Mouse (Mus musculus): Measurements from ENCODE around the gene Skor1.

The Skor1 gene

DNA sequence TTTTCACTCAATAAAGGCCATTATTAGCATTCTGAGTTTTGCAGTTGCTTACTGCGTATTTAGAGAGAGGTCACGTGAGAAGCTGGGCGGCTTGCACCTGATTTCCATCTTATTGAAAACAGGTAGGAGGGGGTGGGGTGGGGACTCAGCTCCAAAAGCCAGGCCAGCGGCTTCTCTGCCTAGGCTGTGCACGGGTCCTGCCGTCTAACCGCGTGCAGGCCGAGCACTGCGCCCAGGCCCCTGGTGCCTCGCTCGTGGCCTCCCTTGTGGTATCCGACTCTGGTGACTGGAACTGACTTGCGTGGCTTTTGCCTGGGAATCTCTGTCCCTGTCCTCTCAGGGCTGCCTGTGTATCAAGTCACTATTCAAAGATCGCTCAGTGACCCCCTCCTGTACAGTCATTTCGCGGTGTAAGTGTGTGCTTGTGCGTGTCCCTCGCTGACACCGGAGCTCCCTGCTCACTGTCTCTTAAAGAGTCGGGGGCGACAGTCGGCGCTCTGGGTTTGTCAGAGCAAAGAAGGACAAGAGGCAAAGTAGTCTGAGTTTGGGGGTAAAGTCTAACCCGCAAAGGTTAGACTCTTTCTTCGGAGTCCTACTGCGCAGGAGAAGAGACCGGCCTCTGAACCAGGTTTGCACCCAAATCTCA, 16.7 kb downstream of the Skor1 start:
- TF ChIP-seq GATA4 (IDR thresholded peaks at IDR 0.05; ENCODE audit: insufficient replicate concordance, low read length): no peak

DNA sequence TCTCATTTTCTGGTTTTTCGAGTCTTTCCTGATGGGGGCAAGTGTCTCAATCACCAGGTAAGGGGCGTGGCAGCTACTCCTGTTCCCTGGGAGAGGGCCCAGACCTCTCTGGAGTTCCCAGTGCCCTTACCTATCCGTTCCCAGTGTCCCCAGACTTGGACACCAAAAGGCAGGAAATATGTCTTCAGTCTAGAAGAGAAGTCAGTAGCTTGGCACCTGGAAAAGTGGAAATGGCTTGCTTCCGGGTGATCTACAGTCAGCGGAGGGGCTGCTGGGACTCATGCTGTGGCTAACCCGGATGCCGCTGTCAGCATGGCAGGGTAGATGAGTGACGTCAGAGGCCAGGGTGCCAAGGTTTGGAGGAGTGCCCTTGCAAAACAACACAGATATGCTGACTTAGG, 19.1 kb downstream of the Skor1 start:
- peak; percentile 61; the same call in 1 of the 2 replicates for TF ChIP-seq GATA4 (IDR thresholded peaks at IDR 0.05; ENCODE audit: insufficient replicate concordance, low read length)

DNA sequence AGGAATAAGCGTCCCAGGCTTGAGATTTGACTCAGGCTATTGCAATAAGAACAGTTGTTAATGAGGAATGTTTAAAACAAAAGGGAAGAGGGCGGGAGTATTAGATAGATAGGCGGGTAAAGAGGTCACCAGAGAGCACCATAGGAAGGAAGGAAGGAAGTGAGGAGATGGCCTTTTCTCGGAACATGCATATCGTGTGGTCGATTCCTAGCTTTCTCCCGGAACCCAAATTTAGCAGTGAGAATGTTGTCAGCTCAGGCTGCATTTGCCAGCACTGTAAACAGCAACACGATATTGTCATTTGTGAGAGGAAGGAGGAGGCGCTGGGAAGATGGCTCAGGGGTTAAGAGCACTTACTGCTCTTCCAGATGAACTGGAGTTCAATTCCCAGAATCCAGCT, 24.2 kb downstream of the Skor1 start:
- peak; percentile 89; the same call in 1 of the 2 replicates for TF ChIP-seq GATA4 (IDR thresholded peaks at IDR 0.05; ENCODE audit: insufficient replicate concordance, low read length)

DNA sequence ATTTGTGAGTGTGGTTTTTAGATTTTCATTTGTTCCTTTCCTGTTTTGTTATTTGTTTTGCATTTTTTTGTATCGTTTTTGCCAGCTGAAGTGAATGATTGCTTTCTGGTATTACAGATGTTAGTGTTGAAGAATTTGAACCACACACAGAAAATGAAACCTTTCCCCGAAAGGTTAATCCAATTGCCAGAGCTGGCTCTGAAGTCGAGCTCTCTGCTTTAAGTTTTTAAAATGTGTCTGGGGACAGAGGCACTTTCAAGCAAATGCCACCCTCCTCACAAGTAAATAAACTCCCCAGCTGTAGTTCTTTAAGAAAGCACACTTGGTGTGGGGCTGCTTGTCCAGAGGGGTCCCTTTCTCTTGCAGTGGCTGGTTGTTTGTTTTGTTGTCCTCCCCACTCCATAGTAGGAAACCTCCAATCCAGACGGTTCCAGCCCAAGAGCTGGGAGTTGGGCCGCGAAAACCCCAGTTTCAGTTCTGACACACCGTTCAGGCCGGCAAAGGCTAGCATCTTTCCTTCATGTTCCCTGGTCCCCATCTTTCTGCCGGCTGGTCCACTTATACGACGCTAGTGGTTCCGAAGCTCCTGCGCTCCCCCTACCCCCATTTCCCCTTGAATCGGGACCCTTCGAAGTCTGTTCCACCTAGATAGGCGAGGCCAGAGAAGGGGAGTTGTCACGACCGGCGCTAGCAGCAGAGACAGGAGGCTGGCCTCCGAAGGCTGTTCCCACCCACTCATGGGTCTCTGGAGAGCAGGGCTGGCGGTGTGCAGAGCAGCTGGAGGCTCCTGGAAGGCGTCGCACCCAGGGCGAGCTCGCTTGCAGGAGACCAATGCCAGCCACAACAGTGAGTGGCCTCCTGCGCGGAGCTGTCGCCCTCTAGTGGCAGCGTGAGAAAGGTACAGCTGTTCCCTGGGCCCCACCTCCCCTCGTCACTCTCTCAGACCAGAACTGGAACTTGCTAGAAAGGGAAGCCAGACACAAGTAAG, 25.0 kb downstream of the Skor1 start:
- no peak for TF ChIP-seq GATA4 (IDR thresholded peaks at IDR 0.05; ENCODE audit: insufficient replicate concordance, low read length)

DNA sequence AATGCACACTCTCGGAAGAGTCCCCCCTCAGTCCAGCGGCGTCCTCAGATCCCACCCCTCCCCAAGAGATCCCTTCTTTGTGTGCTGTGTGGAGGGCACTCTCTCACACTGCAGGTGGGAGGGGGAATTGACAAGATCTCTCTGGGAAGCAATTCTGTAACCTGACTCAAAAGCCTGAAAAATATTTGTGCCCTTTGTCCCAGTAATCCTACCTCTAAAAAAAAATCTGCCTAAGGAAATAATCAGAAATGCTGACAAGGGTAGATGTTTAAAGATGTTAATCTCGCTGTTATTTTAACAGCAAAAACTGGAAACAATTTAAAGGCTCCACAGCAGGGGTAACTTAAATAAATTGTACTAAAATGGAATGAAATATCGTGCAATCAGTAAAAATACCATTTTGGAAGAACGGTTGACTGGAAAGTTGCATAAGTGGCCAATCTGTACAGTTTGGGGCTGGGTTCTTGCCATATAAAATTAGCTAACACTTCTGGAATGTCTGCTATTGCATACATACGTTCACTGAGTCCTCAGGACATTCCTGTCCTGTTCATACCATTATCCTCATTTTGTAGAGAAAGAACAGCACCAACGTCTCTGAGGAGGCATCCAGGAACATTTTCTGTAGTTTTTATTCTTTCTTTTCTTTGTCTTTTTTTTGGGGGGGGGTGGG, 26.5 kb downstream of the Skor1 start:
- no peak for TF ChIP-seq GATA4 (IDR thresholded peaks at IDR 0.05; ENCODE audit: insufficient replicate concordance, low read length)

DNA sequence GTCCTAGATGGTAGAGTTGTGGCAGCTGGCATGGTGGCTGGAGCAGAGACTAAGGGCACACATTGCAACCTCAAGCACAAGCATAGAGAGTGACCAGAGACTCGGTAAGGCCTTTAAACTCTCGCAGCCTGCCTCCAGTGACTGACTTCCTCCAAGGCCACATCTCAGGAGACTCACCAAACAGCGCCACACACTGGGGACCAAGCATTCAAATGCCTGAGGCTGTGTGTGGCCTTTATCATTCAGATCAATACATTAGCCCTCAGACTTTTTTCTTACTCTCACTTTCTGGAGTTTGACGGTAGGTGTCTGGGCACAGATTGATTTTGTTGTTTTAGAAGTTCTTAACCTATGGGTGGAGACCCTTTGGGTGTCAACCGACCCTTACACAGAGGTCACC, 30.4 kb downstream of the Skor1 start:
- TF ChIP-seq GATA4 (IDR thresholded peaks at IDR 0.05; ENCODE audit: insufficient replicate concordance, low read length): no peak

DNA sequence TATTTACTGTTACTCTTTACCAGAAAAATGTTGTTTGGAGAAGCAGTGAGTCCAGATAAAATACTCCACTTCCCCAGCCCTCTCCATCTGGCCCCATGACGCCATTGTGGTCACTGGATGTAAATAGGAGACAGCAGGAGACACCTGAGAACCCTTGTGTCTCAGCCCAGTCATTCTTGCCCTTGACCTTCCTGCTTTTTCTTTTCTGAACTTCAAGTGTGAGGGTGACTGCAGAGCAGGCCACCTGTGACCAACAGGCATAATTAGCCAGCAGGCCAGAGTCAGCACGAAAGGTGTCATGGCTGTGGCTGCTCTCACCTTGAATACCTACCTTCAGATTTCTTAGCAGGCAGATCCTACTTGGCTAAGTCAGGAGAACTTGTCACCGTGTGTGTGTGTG, 36.2 kb downstream of the Skor1 start:
- TF ChIP-seq GATA4 (IDR thresholded peaks at IDR 0.05; ENCODE audit: insufficient replicate concordance, low read length): no peak

DNA sequence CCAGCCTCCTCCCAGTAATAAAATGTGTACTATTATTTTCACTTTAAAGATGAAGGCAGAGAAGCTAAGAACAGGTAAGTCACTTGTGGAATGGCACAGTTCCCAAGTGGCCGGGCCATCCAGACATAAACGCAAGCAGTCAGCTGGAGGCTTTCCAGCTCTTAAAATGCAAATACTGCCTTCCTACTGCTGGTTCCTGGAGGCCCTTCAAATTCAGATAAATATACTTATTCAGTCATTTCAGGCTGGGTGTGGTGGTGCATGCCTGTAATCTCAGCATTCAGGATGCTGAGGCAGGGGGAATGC, 39.0 kb downstream of the Skor1 start:
- TF ChIP-seq GATA4 (IDR thresholded peaks at IDR 0.05; ENCODE audit: insufficient replicate concordance, low read length): no peak

DNA sequence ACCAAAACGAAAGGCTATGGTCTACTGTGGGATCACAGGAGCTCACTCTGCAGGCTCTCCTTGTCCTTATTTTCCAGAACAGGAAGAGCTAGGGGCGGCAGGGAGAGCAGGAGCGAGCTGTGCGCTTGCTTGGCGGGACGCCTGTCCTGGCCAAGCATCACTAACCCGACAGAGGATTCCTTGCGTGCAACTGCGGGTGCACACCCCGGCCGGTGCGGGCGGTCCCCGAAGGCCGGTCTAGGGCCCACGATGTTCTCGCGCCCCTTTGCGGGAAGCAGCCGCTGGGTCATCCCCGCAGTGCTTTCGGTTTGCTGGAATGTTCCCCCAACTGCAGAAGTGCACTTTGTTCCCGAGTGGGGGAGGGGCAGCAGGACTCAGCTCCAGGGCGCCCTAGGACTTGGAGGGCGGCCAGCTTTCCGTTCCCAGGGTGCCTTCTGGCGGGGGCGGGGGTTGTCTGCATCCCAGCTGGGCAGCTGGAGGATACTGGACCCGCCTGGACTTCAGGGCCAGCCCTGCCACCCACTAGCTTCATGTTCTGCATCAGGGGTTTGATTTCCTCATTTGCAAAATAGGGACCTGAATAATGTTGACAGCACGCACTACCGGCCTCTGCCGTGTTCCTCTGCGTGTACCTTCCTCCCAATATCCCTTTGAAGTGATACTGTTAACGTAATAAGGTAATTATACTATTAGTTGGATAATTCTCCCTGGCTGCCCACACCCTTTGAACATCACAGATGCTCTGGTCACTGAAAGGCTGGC, 39.6 kb downstream of the Skor1 start:
- TF ChIP-seq GATA4 (IDR thresholded peaks at IDR 0.05; ENCODE audit: insufficient replicate concordance, low read length): peak; percentile 35; the same call in 1 of the 2 replicates

DNA sequence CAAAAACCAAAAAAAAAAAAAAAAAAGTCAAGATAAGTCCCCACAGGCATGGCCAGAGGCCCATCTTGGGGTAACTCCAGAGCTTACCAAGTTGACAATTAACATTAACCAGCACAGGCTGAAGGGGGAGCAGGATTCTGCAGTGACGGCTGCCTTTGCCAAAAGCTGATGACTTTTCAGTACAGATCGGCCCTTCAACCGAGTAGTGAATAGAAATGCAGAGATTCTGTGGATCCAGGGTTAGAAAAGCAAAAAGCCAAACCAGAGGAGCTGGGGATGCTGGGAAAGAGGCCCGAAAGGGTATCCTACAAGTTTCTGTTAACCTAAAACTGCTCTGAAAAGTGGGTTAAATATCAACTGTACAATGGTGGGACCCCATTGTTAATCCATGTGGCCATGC, 40.2 kb downstream of the Skor1 start:
- no peak for TF ChIP-seq GATA4 (IDR thresholded peaks at IDR 0.05; ENCODE audit: insufficient replicate concordance, low read length)

DNA sequence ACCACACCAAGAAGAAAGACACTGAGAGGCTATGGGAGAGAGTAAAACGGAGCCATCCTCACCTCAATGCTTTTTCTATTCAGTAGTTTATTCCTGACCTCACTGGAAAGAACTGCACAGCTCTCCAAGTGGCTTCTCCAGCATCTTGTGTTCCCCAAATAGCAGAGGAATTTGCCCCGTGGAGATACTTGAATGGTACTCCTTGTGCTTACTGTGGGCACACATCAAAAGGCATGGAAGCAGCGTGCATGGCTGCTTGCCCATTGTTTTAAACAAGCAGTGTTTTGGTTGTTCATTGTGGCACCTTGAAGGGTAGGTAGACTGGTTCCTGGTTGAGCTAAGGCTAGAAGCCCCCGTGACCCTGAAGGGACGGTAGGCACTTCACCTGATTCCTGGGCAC, 48.1 kb downstream of the Skor1 start:
- TF ChIP-seq GATA4 (IDR thresholded peaks at IDR 0.05; ENCODE audit: insufficient replicate concordance, low read length): no peak

DNA sequence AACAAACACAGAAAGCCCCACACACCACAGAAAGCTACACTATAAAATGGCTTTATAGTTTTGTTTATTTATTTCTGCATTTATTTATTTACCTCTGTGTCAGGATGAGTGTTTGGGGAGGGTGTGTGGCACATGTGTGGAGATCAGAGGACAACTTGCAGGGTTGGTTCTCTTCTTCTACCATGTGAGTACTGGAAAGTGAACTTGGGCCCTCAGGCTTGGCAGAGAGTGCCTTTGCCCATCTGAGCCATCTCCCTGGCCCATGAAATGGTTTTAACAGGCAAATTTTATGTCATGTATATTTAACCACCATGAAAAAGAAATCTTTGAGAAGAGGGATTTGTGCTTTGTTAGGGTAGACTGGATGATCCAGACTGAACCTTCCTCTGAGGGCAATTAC, 48.9 kb downstream of the Skor1 start:
- TF ChIP-seq GATA4 (IDR thresholded peaks at IDR 0.05; ENCODE audit: insufficient replicate concordance, low read length): no peak

DNA sequence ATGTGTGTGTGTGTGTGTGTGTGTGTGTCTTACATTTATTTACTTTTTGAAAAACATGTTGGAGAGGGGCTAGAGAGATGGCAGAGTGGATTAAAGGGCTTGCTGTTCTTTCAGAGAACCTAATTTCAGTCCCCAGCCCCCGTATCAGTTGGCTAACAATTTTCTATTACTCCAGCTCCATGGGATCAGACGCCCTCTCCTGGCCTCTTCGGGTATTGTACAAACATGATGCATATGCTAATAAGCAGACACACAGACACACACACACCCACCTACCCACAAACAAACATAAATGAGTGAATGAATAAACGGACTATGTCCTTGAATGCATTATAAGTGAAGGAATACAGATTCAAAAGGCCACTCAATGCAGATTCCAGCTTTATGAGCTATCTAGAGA, 49.4 kb downstream of the Skor1 start:
- no peak for TF ChIP-seq GATA4 (IDR thresholded peaks at IDR 0.05; ENCODE audit: insufficient replicate concordance, low read length)

DNA sequence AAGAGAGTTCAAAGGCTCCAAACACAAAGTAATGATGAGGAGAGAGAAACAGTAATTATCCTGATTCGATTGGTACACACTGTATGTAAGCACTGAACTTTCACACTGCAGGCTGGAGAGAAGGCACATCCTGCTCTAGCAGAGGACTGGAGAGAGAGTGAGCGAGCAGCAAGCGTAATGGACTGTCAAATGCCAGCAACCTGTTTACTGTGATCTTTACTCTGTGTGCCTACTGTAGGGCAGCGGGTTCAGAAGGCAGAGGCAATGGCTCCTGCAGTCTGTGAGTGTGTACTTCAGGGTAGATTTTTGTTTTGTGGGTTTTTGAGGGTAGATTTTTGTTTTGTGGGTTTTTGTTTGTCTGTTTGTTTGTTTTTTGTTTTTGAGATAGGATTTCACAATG, 49.9 kb downstream of the Skor1 start:
- TF ChIP-seq GATA4 (IDR thresholded peaks at IDR 0.05; ENCODE audit: insufficient replicate concordance, low read length): no peak

DNA sequence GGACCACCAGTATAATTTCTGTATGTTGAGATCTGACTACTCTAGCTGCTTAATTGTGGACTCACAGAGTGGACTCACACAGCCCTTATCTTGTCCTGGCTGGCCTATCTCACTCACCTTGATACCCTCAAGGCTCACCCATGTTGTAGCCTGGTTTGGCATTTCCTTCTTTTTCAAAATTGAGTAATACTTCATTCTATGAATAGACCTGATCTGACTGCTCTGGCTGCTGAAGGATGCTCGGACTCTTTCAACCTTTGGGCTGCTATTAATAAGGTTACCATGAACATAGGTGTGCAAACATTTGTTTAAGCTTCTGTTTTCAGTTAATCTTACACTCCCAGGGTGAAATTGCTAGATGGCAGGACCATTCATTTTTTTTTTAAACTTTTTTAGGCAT, 51.6 kb downstream of the Skor1 start:
- no peak for TF ChIP-seq GATA4 (IDR thresholded peaks at IDR 0.05; ENCODE audit: insufficient replicate concordance, low read length)

Data from liver, adult (tissue).